Mouse (Mus musculus): ENCODE measurements around the gene Btnl6. TPM values are rescaled to one million over a fixed set of nuclear protein-coding genes. Genes with fewer than 3 reads are reported as not detected.
"Not testable (repeated sequence)": the region's sequence is repeated elsewhere in the genome, so short reads cannot be mapped to it uniquely, and the experiment has no call there.

Btnl6 gene
- polyA plus RNA-seq, 1 experiment from 2014 or later: not detected

DNA sequence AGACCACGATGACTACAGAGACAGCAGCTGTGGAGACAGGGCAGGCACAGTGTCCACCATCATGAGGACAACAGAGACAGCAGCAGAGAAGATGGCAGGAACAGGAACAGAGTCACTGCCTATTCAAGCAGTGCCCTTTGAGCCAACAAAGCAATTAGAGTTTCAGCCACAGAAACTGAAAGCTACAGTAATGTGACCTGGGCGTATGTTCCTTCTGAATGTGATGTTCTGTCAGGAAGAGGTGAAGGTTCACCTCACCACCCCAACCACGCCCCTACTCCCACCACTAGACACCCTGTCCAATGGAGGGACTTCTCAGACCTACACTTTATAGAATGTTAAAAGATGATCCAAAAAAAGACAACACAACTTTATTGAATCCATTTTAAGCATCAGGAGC is 1.4 kb upstream of the Btnl6 start:
- H3K27me3 ChIP-seq (ENCODE audit: control insufficient read depth, insufficient read depth, low read depth, low read length); H3K4me1 ChIP-seq (ENCODE audit: control insufficient read depth, insufficient read depth, low read length); H3K9ac ChIP-seq (ENCODE audit: low read depth, low read length); H3K4me2 ChIP-seq (ENCODE audit: low read length); H3K27ac ChIP-seq (ENCODE audit: low read length); H3K4me3 ChIP-seq (ENCODE audit: low read depth, low read length); ATAC-seq; H3K36me3 ChIP-seq (ENCODE audit: control insufficient read depth, insufficient read depth, low read length); H3K9me3 ChIP-seq (replicated peaks; ENCODE audit: control insufficient read depth, low read length, poor library complexity, severe bottlenecking): not testable (repeated sequence)
- 81% methylated on average over 3 of the region's 3 CpGs for WGBS

GRCm38 (mm10) chr17:34517795-34518194 is 643 bp upstream of the Btnl6 start:
- Histone ChIP-seq H3K4me2 (ENCODE audit: low read length) (no peak overlapping the region), H3K9ac (ENCODE audit: low read depth, low read length) (no peak overlapping the region), H3K9me3 (replicated peaks; ENCODE audit: control insufficient read depth, low read length, poor library complexity, severe bottlenecking) (no peaks in the 10 kb centered on the region), H3K36me3 (ENCODE audit: control insufficient read depth, insufficient read depth, low read length) (no peaks in the 10 kb centered on the region), H3K4me1 (ENCODE audit: control insufficient read depth, insufficient read depth, low read length) (no peaks in the 10 kb centered on the region), H3K4me3 (ENCODE audit: low read depth, low read length) (no peak overlapping the region), H3K27me3 (ENCODE audit: control insufficient read depth, insufficient read depth, low read depth, low read length) (no peaks in the 10 kb centered on the region), H3K27ac (ENCODE audit: low read length) (no peak overlapping the region)
- ATAC-seq: no peak
- 95% methylated on average over 4 of the region's 4 CpGs for WGBS

- Histone ChIP-seq H3K4me3 (ENCODE audit: low read depth, low read length) (no peak overlapping the region), H3K4me2 (ENCODE audit: low read length) (no peak overlapping the region), H3K27me3 (ENCODE audit: control insufficient read depth, insufficient read depth, low read depth, low read length) (no peaks in the 10 kb centered on the region), H3K4me1 (ENCODE audit: control insufficient read depth, insufficient read depth, low read length) (no peaks in the 10 kb centered on the region), H3K27ac (ENCODE audit: low read length) (no peak overlapping the region), H3K9ac (ENCODE audit: low read depth, low read length) (no peak overlapping the region), H3K36me3 (ENCODE audit: control insufficient read depth, insufficient read depth, low read length) (no peaks in the 10 kb centered on the region), H3K9me3 (replicated peaks; ENCODE audit: control insufficient read depth, low read length, poor library complexity, severe bottlenecking) (no peaks in the 10 kb centered on the region)
- WGBS: 75% methylated on average over 2 of the region's 2 CpGs
- no peak for ATAC-seq
These were observed 638 bp downstream of the Btnl6 start for GRCm38 (mm10) chr17:34516514-34516913.

GRCm38 (mm10) chr17:34511723-34512122 is 5.4 kb downstream of the Btnl6 start:
- ATAC-seq; H3K27ac ChIP-seq (ENCODE audit: low read length); H3K4me1 ChIP-seq (ENCODE audit: control insufficient read depth, insufficient read depth, low read length); H3K9ac ChIP-seq (ENCODE audit: low read depth, low read length); H3K9me3 ChIP-seq (replicated peaks; ENCODE audit: control insufficient read depth, low read length, poor library complexity, severe bottlenecking); H3K27me3 ChIP-seq (ENCODE audit: control insufficient read depth, insufficient read depth, low read depth, low read length); H3K4me3 ChIP-seq (ENCODE audit: low read depth, low read length); H3K36me3 ChIP-seq (ENCODE audit: control insufficient read depth, insufficient read depth, low read length); H3K4me2 ChIP-seq (ENCODE audit: low read length): not testable (repeated sequence)
- 70% methylated on average over 1 of the region's 1 CpGs for WGBS

- Histone ChIP-seq H3K4me1 (ENCODE audit: control insufficient read depth, insufficient read depth, low read length) (no peaks in the 10 kb centered on the region), H3K36me3 (ENCODE audit: control insufficient read depth, insufficient read depth, low read length) (no peaks in the 10 kb centered on the region), H3K4me3 (ENCODE audit: low read depth, low read length) (no peak overlapping the region), H3K27ac (ENCODE audit: low read length) (no peak overlapping the region), H3K4me2 (ENCODE audit: low read length) (no peak overlapping the region), H3K9ac (ENCODE audit: low read depth, low read length) (no peak overlapping the region), H3K9me3 (replicated peaks; ENCODE audit: control insufficient read depth, low read length, poor library complexity, severe bottlenecking) (no peaks in the 10 kb centered on the region), H3K27me3 (ENCODE audit: control insufficient read depth, insufficient read depth, low read depth, low read length) (no peaks in the 10 kb centered on the region)
- ATAC-seq: no peak
These were observed 9.6 kb downstream of the Btnl6 start for GRCm38 (mm10) chr17:34507591-34507990.

DNA sequence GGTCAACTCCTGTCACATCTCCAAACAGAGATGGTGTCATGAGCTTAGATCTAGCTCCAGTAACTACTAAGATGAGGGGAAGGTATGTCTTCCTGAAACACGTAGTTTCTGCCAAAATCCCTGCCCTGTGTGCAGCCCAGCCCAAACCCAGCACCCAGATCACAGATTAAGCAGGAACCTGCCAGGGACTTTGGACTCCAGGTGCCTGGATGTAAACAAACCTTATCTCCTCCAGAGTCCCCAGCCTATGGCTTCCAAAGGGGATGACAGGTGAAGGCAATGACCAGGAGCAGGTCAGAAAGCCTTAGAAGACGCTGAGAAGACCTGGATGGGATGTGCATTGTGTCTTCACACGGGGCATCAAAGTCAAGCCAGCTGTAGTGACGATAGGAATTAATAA is 19.4 kb downstream of the Btnl6 start:
- not testable (repeated sequence) for H3K27me3 ChIP-seq (ENCODE audit: control insufficient read depth, insufficient read depth, low read depth, low read length); ATAC-seq; H3K4me3 ChIP-seq (ENCODE audit: low read depth, low read length); H3K4me2 ChIP-seq (ENCODE audit: low read length); H3K9ac ChIP-seq (ENCODE audit: low read depth, low read length); H3K4me1 ChIP-seq (ENCODE audit: control insufficient read depth, insufficient read depth, low read length); H3K9me3 ChIP-seq (replicated peaks; ENCODE audit: control insufficient read depth, low read length, poor library complexity, severe bottlenecking); H3K27ac ChIP-seq (ENCODE audit: low read length); H3K36me3 ChIP-seq (ENCODE audit: control insufficient read depth, insufficient read depth, low read length)
- WGBS: 88% methylated on average over 2 of the region's 4 CpGs

- not testable (repeated sequence) for ATAC-seq
These were observed 19.8 kb downstream of the Btnl6 start for GRCm38 (mm10) chr17:34497319-34497718.

DNA sequence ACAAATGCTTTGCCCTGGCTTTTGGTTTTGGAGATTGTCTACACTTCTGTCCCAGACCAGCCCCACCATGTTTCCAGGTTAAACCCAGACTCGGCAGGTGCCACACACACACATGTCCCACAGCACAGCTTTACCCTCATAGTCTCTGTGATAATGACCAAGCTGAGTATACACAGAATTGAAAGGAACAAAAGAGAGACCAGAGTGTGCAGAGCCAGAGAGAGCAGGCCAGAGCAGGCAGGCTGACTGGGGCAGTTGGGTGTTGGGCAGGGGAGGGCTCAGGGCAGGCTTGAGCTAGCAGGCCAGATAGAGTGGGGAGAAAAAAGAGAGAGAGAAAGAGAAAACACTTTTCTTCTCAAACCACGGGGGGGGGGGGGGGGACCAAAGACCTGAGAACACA is 20.6 kb downstream of the Btnl6 start:
- Histone ChIP-seq H3K9ac (ENCODE audit: low read depth, low read length) (no peak overlapping the region), H3K27me3 (ENCODE audit: control insufficient read depth, insufficient read depth, low read depth, low read length) (no peaks in the 10 kb centered on the region), H3K4me2 (ENCODE audit: low read length) (no peak overlapping the region), H3K4me3 (ENCODE audit: low read depth, low read length) (no peak overlapping the region), H3K36me3 (ENCODE audit: control insufficient read depth, insufficient read depth, low read length) (no peaks in the 10 kb centered on the region), H3K9me3 (replicated peaks; ENCODE audit: control insufficient read depth, low read length, poor library complexity, severe bottlenecking) (no peaks in the 10 kb centered on the region), H3K27ac (ENCODE audit: low read length) (no peak overlapping the region), H3K4me1 (ENCODE audit: control insufficient read depth, insufficient read depth, low read length) (no peaks in the 10 kb centered on the region)
- 91% methylated on average over 1 of the region's 2 CpGs for WGBS
- no peak for ATAC-seq

More at GRCm38 (mm10) chr17:34497319-34497718, 19.8 kb downstream of the Btnl6 start:
- H3K36me3 ChIP-seq (ENCODE audit: control insufficient read depth, insufficient read depth, low read length); H3K27ac ChIP-seq (ENCODE audit: low read length); H3K27me3 ChIP-seq (ENCODE audit: control insufficient read depth, insufficient read depth, low read depth, low read length); H3K4me1 ChIP-seq (ENCODE audit: control insufficient read depth, insufficient read depth, low read length); H3K9ac ChIP-seq (ENCODE audit: low read depth, low read length); H3K4me2 ChIP-seq (ENCODE audit: low read length); H3K4me3 ChIP-seq (ENCODE audit: low read depth, low read length); H3K9me3 ChIP-seq (replicated peaks; ENCODE audit: control insufficient read depth, low read length, poor library complexity, severe bottlenecking): not testable (repeated sequence)
- whole genome bisulfite sequencing: 88% methylated on average over 3 of the region's 3 CpGs

DNA sequence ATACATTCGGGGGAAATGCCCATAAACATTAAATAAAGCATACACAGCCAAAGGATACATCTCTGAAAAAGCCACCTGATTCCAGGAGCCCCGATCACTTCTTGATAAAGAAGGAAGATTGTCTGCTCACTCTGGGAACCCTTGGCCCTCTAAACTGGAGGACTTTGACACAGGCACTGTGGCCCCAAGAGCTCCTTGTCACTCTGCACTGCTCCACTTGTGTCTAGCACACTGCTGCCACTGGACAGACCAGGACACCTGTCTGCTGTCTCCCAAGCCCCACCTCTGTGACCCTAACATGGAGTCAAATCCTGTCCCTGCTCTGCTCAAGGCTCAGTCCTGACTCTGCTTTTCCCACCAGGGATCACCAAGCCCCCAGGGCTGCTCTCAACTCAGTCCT is 22.0 kb downstream of the Btnl6 start:
- not testable (repeated sequence) for ATAC-seq; H3K27ac ChIP-seq (ENCODE audit: low read length); H3K36me3 ChIP-seq (ENCODE audit: control insufficient read depth, insufficient read depth, low read length); H3K4me1 ChIP-seq (ENCODE audit: control insufficient read depth, insufficient read depth, low read length); H3K9ac ChIP-seq (ENCODE audit: low read depth, low read length); H3K4me2 ChIP-seq (ENCODE audit: low read length); H3K4me3 ChIP-seq (ENCODE audit: low read depth, low read length); H3K27me3 ChIP-seq (ENCODE audit: control insufficient read depth, insufficient read depth, low read depth, low read length); H3K9me3 ChIP-seq (replicated peaks; ENCODE audit: control insufficient read depth, low read length, poor library complexity, severe bottlenecking)
- WGBS: 73% methylated on average over 2 of the region's 2 CpGs

GRCm38 (mm10) chr17:34492796-34493195 is 24.4 kb downstream of the Btnl6 start:
- Histone ChIP-seq H3K4me1 (ENCODE audit: control insufficient read depth, insufficient read depth, low read length) (no peaks in the 10 kb centered on the region), H3K4me2 (ENCODE audit: low read length) (no peak overlapping the region), H3K27me3 (ENCODE audit: control insufficient read depth, insufficient read depth, low read depth, low read length) (no peaks in the 10 kb centered on the region), H3K4me3 (ENCODE audit: low read depth, low read length) (no peak overlapping the region), H3K9ac (ENCODE audit: low read depth, low read length) (no peak overlapping the region), H3K27ac (ENCODE audit: low read length) (no peak overlapping the region), H3K9me3 (replicated peaks; ENCODE audit: control insufficient read depth, low read length, poor library complexity, severe bottlenecking) (no peaks in the 10 kb centered on the region), H3K36me3 (ENCODE audit: control insufficient read depth, insufficient read depth, low read length) (no peaks in the 10 kb centered on the region)
- no peak for ATAC-seq
